Mouse (Mus musculus) heart, embryonic 16.5 days (tissue): ENCODE measurements at regions not wholly inside any gene's neighbourhood (a gene's known extent, or its start where the extent isn't known, plus 50 kb on each side); places are given as distances from the start of the nearest gene placed in this dataset.

ENCODE experiments used
- ATAC-seq: fragments of 200-750 bp; cut with Nextera tagmentation; replicated peaks from 2 replicates; pipeline ENCODE4 v1.8.0; 2017; ENCODE audit warnings: moderate number of reproducible peaks; ENCODE audit not compliant: insufficient read depth, low FRiP score; ENCODE audit errors: extremely low read depth
- H3K27ac ChIP-seq: fragments of 300-500 bp; sonication (generic); 2 replicates; pipeline ENCODE4 v1.5.1; 2014; ENCODE audit warnings: mild to moderate bottlenecking, low read length, control low read depth, moderate library complexity
- H3K27me3 ChIP-seq: fragments of 300-500 bp; sonication (generic); 2 replicates; pipeline ENCODE4 v1.6.1; 2014; ENCODE audit warnings: low read length, mixed read lengths; ENCODE audit not compliant: control insufficient read depth, insufficient read depth
- H3K36me3 ChIP-seq: fragments of 300-500 bp; sonication (generic); 2 replicates; pipeline ENCODE4 v1.6.1; 2014; ENCODE audit not compliant: control insufficient read depth, insufficient read depth
- H3K4me1 ChIP-seq: fragments of 300-500 bp; sonication (generic); 2 replicates; pipeline ENCODE4 v1.6.1; 2014; ENCODE audit warnings: low read length, mixed read lengths; ENCODE audit not compliant: control insufficient read depth, insufficient read depth
- H3K4me2 ChIP-seq: fragments of 300-500 bp; sonication (generic); 2 replicates; pipeline ENCODE4 v1.6.1; 2014; ENCODE audit warnings: low read depth, mild to moderate bottlenecking, control low read depth, low read length
- H3K4me3 ChIP-seq: fragments of 300-500 bp; sonication (generic); 2 replicates; pipeline ENCODE4 v1.5.1; 2014; ENCODE audit warnings: mild to moderate bottlenecking, control low read depth, low read length
- H3K9ac ChIP-seq: fragments of 300-500 bp; sonication (generic); 2 replicates; pipeline ENCODE4 v1.6.1; 2014; ENCODE audit warnings: low read length, control low read depth
- H3K9me3 ChIP-seq: fragments of 300-500 bp; sonication (generic); replicated peaks from 2 replicates; pipeline ENCODE4 v1.6.1; 2016; ENCODE audit warnings: low read length; ENCODE audit not compliant: control insufficient read depth
- WGBS: fragments of 180-500 bp; shearing (Covaris S2); extraction: QIAGEN DNeasy Blood & Tissue Kit; methylation state at CpG from one replicate; pipeline ENCODE4 v1.1.7; 2014; 5-methylcytosine and 5-hydroxymethylcytosine counted together

- no peaks in the 10 kb centered on the region for H3K4me1 ChIP-seq
- H3K9ac ChIP-seq = no peak overlapping the region
- H3K27ac ChIP-seq = no peak overlapping the region
- ATAC-seq = no peak
- peaks cover 2% of the 10 kb centered on the region for H3K9me3 ChIP-seq
- no peak overlapping the region for H3K4me2 ChIP-seq
- no peaks in the 10 kb centered on the region for H3K27me3 ChIP-seq
- 85% methylated on average over 4 of the region's 4 CpGs for WGBS
- no peak overlapping the region for H3K4me3 ChIP-seq
- H3K36me3 ChIP-seq = no peaks in the 10 kb centered on the region
These were observed 249.3 kb upstream of the Rnaseh2b start for GRCm38 (mm10) chr14:62043117-62043422.

- H3K27me3 ChIP-seq = no peaks in the 10 kb centered on the region
- no peak overlapping the region for H3K4me3 ChIP-seq
- peaks cover 8% of the 10 kb centered on the region for H3K9me3 ChIP-seq
- no peaks in the 10 kb centered on the region for H3K36me3 ChIP-seq
- no peak overlapping the region for H3K27ac ChIP-seq
- no peak for ATAC-seq
- 88% methylated on average over 6 of the region's 6 CpGs for WGBS
- peaks cover 6% of the 10 kb centered on the region for H3K4me1 ChIP-seq
- H3K9ac ChIP-seq = no peak overlapping the region
- H3K4me2 ChIP-seq = no peak overlapping the region
These were observed 241.4 kb upstream of the Rnaseh2b start for GRCm38 (mm10) chr14:62050941-62051340.

- H3K4me2 ChIP-seq = no peak overlapping the region
- no peak overlapping the region for H3K4me3 ChIP-seq
- peaks cover 8% of the 10 kb centered on the region for H3K4me1 ChIP-seq
- no peak overlapping the region for H3K9ac ChIP-seq
- no peaks in the 10 kb centered on the region for H3K36me3 ChIP-seq
- whole genome bisulfite sequencing = 52% methylated on average over 1 of the region's 1 CpGs
- no peak; the same call in 1 of the 2 replicates for ATAC-seq
- H3K27me3 ChIP-seq = no peaks in the 10 kb centered on the region
- H3K27ac ChIP-seq = no peak overlapping the region
- H3K9me3 ChIP-seq = peaks cover 8% of the 10 kb centered on the region
These were observed 240.5 kb upstream of the Rnaseh2b start for GRCm38 (mm10) chr14:62051923-62052322.

DNA sequence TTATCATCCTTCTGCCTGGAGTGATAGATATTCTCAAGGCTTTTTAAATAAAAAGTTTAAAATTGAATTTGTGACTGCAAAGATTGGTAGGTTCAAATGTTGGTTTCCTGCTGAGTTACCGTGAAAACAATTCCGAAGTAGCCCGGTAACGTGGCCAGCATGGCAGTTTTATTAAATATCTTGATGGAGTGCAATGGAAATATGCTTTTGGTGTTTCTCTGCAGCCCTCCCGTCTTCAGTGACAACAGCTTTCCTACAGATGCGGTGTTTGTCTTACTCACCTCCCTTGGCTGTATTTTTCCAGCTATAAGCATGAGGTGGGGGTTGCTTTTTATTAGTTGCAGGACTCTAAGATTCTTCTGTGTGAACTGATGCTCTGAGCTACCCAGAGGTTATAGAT, 239.4 kb upstream of the Rnaseh2b start:
- H3K27me3 ChIP-seq = no peaks in the 10 kb centered on the region
- H3K4me2 ChIP-seq = no peak overlapping the region
- no peak overlapping the region for H3K9ac ChIP-seq
- no peak for ATAC-seq
- 88% methylated on average over 6 of the region's 6 CpGs for WGBS
- no peak overlapping the region for H3K4me3 ChIP-seq
- H3K27ac ChIP-seq = no peak overlapping the region
- H3K4me1 ChIP-seq = peaks cover 13% of the 10 kb centered on the region
- peaks cover 8% of the 10 kb centered on the region for H3K9me3 ChIP-seq
- H3K36me3 ChIP-seq = no peaks in the 10 kb centered on the region

GRCm38 (mm10) chr14:62057096-62057495, 235.3 kb upstream of the Rnaseh2b start:
- no peaks in the 10 kb centered on the region for H3K27me3 ChIP-seq
- peaks cover 10% of the 10 kb centered on the region for H3K4me1 ChIP-seq
- no peak overlapping the region for H3K4me2 ChIP-seq
- no peak for ATAC-seq
- H3K27ac ChIP-seq = 0 out of 2 replicates have a peak overlapping the region, but pooled peaks have one; percentile 5
- no peak overlapping the region for H3K9ac ChIP-seq
- no peak overlapping the region for H3K4me3 ChIP-seq
- H3K36me3 ChIP-seq = no peaks in the 10 kb centered on the region
- H3K9me3 ChIP-seq = peaks cover 8% of the 10 kb centered on the region
- 72% methylated on average over 4 of the region's 4 CpGs for WGBS

DNA sequence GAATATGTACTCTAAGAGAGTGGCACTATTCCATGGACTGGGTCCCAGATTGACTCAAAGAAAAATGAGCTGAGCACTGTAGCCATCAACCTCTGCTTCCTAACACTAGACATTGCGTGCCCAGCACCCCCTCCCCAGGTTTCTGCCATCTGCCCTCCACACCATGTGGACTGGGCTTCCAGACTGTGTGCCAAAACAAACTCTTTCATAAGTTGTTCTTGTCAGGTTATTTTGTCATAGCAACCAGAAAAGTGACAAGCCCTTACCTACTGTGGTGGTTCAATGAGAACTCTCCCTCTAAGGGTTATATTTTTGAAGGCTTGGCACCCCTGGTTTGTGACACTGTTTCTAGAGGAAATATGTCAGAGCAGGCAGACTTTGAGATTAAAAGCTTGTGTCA, 234.3 kb upstream of the Rnaseh2b start:
- peaks cover 7% of the 10 kb centered on the region for H3K4me1 ChIP-seq
- no peaks in the 10 kb centered on the region for H3K27me3 ChIP-seq
- H3K4me3 ChIP-seq = no peak overlapping the region
- 84% methylated on average over 1 of the region's 1 CpGs for WGBS
- H3K36me3 ChIP-seq = no peaks in the 10 kb centered on the region
- no peak for ATAC-seq
- no peak overlapping the region for H3K9ac ChIP-seq
- H3K27ac ChIP-seq = no peak overlapping the region
- H3K9me3 ChIP-seq = peaks cover 8% of the 10 kb centered on the region
- no peak overlapping the region for H3K4me2 ChIP-seq

GRCm38 (mm10) chr14:62071140-62071539, 221.2 kb upstream of the Rnaseh2b start:
- Histone ChIP-seq H3K9me3 (no peaks in the 10 kb centered on the region), H3K4me1 (no peaks in the 10 kb centered on the region), H3K9ac (no peak overlapping the region), H3K4me3 (no peak overlapping the region), H3K4me2 (no peak overlapping the region), H3K36me3 (no peaks in the 10 kb centered on the region), H3K27ac (no peak overlapping the region), H3K27me3 (no peaks in the 10 kb centered on the region)
- 84% methylated on average over 6 of the region's 6 CpGs for WGBS
- ATAC-seq = no peak

DNA sequence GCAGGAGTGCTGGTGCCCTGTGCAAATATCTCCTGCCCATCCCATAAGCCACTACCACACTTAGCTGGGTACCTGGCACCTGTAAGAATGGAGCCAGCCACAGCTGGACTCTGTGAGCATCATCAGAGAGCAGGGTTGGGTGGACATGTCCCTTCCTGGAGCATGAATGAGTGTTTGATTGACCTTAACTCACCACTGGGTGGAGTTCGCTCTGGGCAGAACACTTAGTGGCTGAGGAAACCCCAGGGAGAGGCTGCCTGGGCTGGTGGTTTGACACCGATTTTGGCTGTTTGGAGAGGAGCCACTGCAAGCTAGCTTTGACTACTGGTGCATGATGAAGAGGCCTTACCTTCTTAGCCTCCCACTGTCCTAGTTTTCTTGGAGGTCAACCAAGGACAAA, 208.3 kb upstream of the Rnaseh2b start:
- H3K4me3 ChIP-seq = no peak overlapping the region
- WGBS = 50% methylated on average over 2 of the region's 2 CpGs
- ATAC-seq = no peak
- H3K4me1 ChIP-seq = no peaks in the 10 kb centered on the region
- H3K9ac ChIP-seq = no peak overlapping the region
- H3K9me3 ChIP-seq = no peaks in the 10 kb centered on the region
- no peaks in the 10 kb centered on the region for H3K27me3 ChIP-seq
- no peaks in the 10 kb centered on the region for H3K36me3 ChIP-seq
- H3K27ac ChIP-seq = no peak overlapping the region
- no peak overlapping the region for H3K4me2 ChIP-seq

DNA sequence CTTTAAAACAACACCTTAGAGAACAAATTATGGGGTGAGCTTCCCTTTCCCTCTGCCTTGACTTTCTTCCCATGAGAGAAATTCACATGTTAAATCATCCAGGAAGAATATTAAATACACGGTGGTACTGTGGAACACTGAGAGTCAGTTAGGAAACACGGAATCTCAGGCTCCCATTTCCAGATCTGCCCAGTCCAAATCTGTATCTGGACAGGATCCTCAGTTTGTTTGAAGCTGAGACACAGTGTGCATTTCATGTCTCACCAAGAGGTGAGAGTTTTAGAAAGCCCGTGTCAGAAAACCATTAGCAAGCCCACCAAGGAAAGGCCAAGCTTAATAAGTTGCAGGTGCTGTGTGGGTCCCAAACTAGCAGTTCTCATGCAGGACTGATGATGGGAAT, 204.2 kb upstream of the Rnaseh2b start:
- no peaks in the 10 kb centered on the region for H3K36me3 ChIP-seq
- no peak overlapping the region for H3K4me3 ChIP-seq
- ATAC-seq = no peak
- H3K9ac ChIP-seq = no peak overlapping the region
- peaks cover 2% of the 10 kb centered on the region; the same call in 1 of the 2 replicates for H3K27me3 ChIP-seq
- 76% methylated on average over 3 of the region's 3 CpGs for WGBS
- no peaks in the 10 kb centered on the region for H3K9me3 ChIP-seq
- H3K27ac ChIP-seq = no peak overlapping the region
- H3K4me2 ChIP-seq = no peak overlapping the region
- H3K4me1 ChIP-seq = no peaks in the 10 kb centered on the region

DNA sequence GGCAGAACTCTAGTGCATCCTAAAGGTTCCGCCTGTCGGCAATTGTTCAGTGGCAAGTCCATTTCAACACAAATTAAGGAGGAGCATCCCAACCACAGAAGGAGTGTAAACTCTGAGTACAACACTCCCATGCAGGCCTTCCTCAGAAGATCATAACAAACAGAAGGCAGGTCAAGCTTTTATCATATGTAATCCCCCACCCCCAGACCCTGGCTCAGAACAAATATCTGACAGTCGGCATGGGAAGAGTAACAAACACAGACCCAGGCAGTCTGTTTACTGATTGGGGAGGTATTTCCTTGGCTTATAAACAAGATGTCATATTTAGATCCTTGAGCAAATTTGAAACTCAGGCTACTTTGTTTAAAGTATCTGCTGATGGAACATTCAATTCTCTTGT, 174.9 kb upstream of the Rnaseh2b start:
- WGBS = 86% methylated on average over 3 of the region's 3 CpGs
- H3K27ac ChIP-seq = no peak overlapping the region
- no peak overlapping the region for H3K4me2 ChIP-seq
- no peak overlapping the region for H3K4me3 ChIP-seq
- H3K4me1 ChIP-seq = no peaks in the 10 kb centered on the region
- H3K27me3 ChIP-seq = no peaks in the 10 kb centered on the region
- H3K36me3 ChIP-seq = no peaks in the 10 kb centered on the region
- ATAC-seq = no peak
- no peak overlapping the region for H3K9ac ChIP-seq
- H3K9me3 ChIP-seq = no peaks in the 10 kb centered on the region
